16 mouse cellular contexts compared by ENCODE assay signal in genomic region chr12:41112137-41112536, GRCm38 (mm10).
A peak's percentile ranks its signal among the peaks of the same experiment; 100 is the strongest.
DNase-seq lines count a peak whose midpoint lies in the region; ATAC-seq and TF ChIP-seq lines count a peak whose summit lies in the region.
"Had no signal": no experiment of that assay in that cellular context is flagged by ENCODE, and none has a peak within 500 bp of the region (broad histone marks: within the 10 kb centered on the region; RNA-seq: fewer than 3 reads in every experiment).

No protein-coding gene starts in this region.

- ATAC-seq in heart, embryonic 11.5 days (replicated peaks; ENCODE audit: insufficient number of reproducible peaks, low FRiP score, low TSS enrichment): 0 out of 2 replicates have a peak, but pooled peaks have one; percentile 46
- ATAC-seq in liver, postnatal 0 days: peak; percentile 84
- ATAC-seq in midbrain, embryonic 16.5 days: no peak; the same call in 1 of the 2 replicates
- ATAC-seq: lung, postnatal 0 days had no signal

- peak; percentile 75 for TF ChIP-seq EP300 in liver, postnatal 0 days (IDR thresholded peaks at IDR 0.05; ENCODE audit: low read depth)

- 30% methylated on average over 6 of the region's 6 CpGs for WGBS in heart, embryonic 11.5 days (ENCODE audit: insufficient replicate concordance)
- 53% methylated on average over 6 of the region's 6 CpGs for WGBS in liver, postnatal 0 days (ENCODE audit: insufficient replicate concordance)
- 64% methylated on average over 6 of the region's 6 CpGs for WGBS in midbrain, embryonic 16.5 days

- TF ChIP-seq CTCF in brain, embryonic 14.5 days (IDR thresholded peaks at IDR 0.05; ENCODE audit: borderline replicate concordance, extremely low read depth, insufficient read depth, insufficient read length): no peak
- TF ChIP-seq CTCF in liver, postnatal 0 days (IDR thresholded peaks at IDR 0.05; ENCODE audit: low read depth): no peak

- H3K4me3 ChIP-seq in heart, embryonic 11.5 days (ENCODE audit: low read depth, low read length): no peak overlapping the region
- no peak overlapping the region for H3K4me3 ChIP-seq in liver, postnatal 0 days (ENCODE audit: low read depth, low read length)
- H3K4me3 ChIP-seq in midbrain, embryonic 16.5 days (ENCODE audit: low read depth, low read length): no peak overlapping the region
- H3K4me3 ChIP-seq: embryonic facial prominence, embryonic 13.5 days; forebrain, embryonic 10.5 days had no signal

- no peak for TF ChIP-seq POLR2A in brain, embryonic 14.5 days (IDR thresholded peaks at IDR 0.05; ENCODE audit: borderline replicate concordance, extremely low read depth, insufficient read depth, insufficient read length, poor library complexity, severe bottlenecking)

- H3K4me2 ChIP-seq in heart, embryonic 11.5 days: no peak overlapping the region
- H3K4me2 ChIP-seq in liver, postnatal 0 days (ENCODE audit: low read depth, low read length): 0 out of 2 replicates have a peak overlapping the region, but pooled peaks have one; percentile 11
- no peak overlapping the region for H3K4me2 ChIP-seq in midbrain, embryonic 16.5 days (ENCODE audit: low read length)
- H3K4me2 ChIP-seq: embryonic facial prominence, embryonic 13.5 days had no signal

- no peak overlapping the region for H3K9ac ChIP-seq in heart, embryonic 11.5 days (ENCODE audit: low read depth, low read length)
- no peak overlapping the region for H3K9ac ChIP-seq in liver, postnatal 0 days (replicated peaks)
- H3K9ac ChIP-seq in midbrain, embryonic 16.5 days (ENCODE audit: low read depth, low read length): no peak overlapping the region
- H3K9ac ChIP-seq: embryonic facial prominence, embryonic 13.5 days had no signal

- H3K9me3 ChIP-seq in heart, embryonic 11.5 days (replicated peaks; ENCODE audit: control insufficient read depth, low read length): no peaks in the 10 kb centered on the region
- H3K9me3 ChIP-seq in liver, postnatal 0 days (ENCODE audit: low read length): no peaks in the 10 kb centered on the region
- no peaks in the 10 kb centered on the region for H3K9me3 ChIP-seq in midbrain, embryonic 16.5 days (replicated peaks; ENCODE audit: control insufficient read depth, low read length, poor library complexity, severe bottlenecking)
- H3K9me3 ChIP-seq: embryonic facial prominence, embryonic 13.5 days; forebrain, embryonic 10.5 days; G1E had no signal

- intact Hi-C loops in heart, postnatal 36 days (cut with DNase I): no loop called here

- H3K4me1 ChIP-seq in heart, embryonic 11.5 days (ENCODE audit: control insufficient read depth, insufficient read depth, low read length): no peaks in the 10 kb centered on the region
- H3K4me1 ChIP-seq in liver, postnatal 0 days (ENCODE audit: insufficient read depth): no peaks in the 10 kb centered on the region
- no peaks in the 10 kb centered on the region for H3K4me1 ChIP-seq in midbrain, embryonic 16.5 days (ENCODE audit: control insufficient read depth, insufficient read depth, low read length)
- H3K4me1 ChIP-seq: embryonic facial prominence, embryonic 13.5 days had no signal

- H3K36me3 ChIP-seq in heart, embryonic 11.5 days (ENCODE audit: control insufficient read depth, insufficient read depth, low read length): no peaks in the 10 kb centered on the region
- no peaks in the 10 kb centered on the region for H3K36me3 ChIP-seq in liver, postnatal 0 days (replicated peaks; ENCODE audit: insufficient read depth, low read length)
- no peaks in the 10 kb centered on the region for H3K36me3 ChIP-seq in midbrain, embryonic 16.5 days (ENCODE audit: control insufficient read depth, insufficient read depth, low read length)
- H3K36me3 ChIP-seq: embryonic facial prominence, embryonic 13.5 days; forebrain, embryonic 10.5 days; G1E had no signal

- DNase-seq in heart, postnatal 36 days: no peak
- peak; percentile 34 for DNase-seq in brain, embryonic 14.5 days (ENCODE audit: low read depth)
- DNase-seq in liver: peak; percentile 51
- DNase-seq in liver, postnatal 0 days: no peak
- no peak for DNase-seq in right cerebral cortex, postnatal 14 days
- DNase-seq in kidney, postnatal 14 days: no peak
- DNase-seq: gastrocnemius, postnatal 25 days; kidney, adult 18-20 months; thymus, adult 18-20 months had no signal

- H3K27me3 ChIP-seq in heart, embryonic 11.5 days (ENCODE audit: control insufficient read depth, insufficient read depth, low read length): no peaks in the 10 kb centered on the region
- no peaks in the 10 kb centered on the region for H3K27me3 ChIP-seq in liver, postnatal 0 days (ENCODE audit: insufficient read depth, low read length)
- H3K27me3 ChIP-seq in midbrain, embryonic 16.5 days (ENCODE audit: control insufficient read depth, insufficient read depth, low read depth, low read length): no peaks in the 10 kb centered on the region
- H3K27me3 ChIP-seq: embryonic facial prominence, embryonic 13.5 days had no signal

- no peak overlapping the region for H3K27ac ChIP-seq in heart, embryonic 11.5 days (ENCODE audit: low read depth, low read length)
- no peak overlapping the region for H3K27ac ChIP-seq in liver, postnatal 0 days (ENCODE audit: low read depth)
- H3K27ac ChIP-seq in midbrain, embryonic 16.5 days (ENCODE audit: low read length): no peak overlapping the region
- H3K27ac ChIP-seq: embryonic facial prominence, embryonic 13.5 days; forebrain, embryonic 10.5 days; kidney, postnatal 0 days had no signal

Comparison
In these comparisons a context has a peak if more than half of its experiments do, and no peak if none do; other contexts are left out.
1. DNase-seq: peak in brain, embryonic 14.5 days (single experiment) and liver (single experiment); none in heart, postnatal 36 days (0 of 2), liver, postnatal 0 days (single experiment), right cerebral cortex, postnatal 14 days (single experiment) and kidney, postnatal 14 days (single experiment).